Mouse (Mus musculus) gastrocnemius, postnatal 10 days (tissue): ENCODE measurements at regions not wholly inside any gene's neighbourhood (a gene's known extent, or its start where the extent isn't known, plus 50 kb on each side); places are given as distances from the start of the nearest gene placed in this dataset.

Source experiments
- DNase-seq: peaks from one replicate; pipeline ENCODE4 v3.0.0; 2021; ENCODE audit warnings: mixed read lengths

DNA sequence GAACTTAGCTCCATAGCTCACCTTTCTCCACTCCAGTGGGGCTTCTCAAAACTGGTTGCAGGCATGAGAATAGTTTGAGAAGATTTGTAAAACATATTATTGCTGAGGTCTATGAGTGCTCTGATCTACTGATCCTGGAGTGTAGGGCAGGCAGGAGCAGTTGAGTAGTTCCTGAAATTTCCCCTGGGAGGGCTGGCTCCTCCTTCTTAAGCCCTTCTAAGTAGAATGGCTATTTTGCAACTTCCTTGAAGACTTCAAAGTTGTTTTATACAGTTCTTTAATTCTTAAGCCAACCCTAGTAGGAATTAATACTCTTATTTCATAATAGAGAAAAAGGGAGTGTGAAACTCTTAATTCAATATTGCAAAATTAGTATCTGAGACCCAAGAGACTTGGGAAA is 133.3 kb downstream of the Ptger3 start:
- no peak for DNase-seq

- no peak for DNase-seq
Measured at GRCm38 (mm10) chr3:157698529-157698928, 131.8 kb downstream of the Ptger3 start.

- no peak for DNase-seq
Measured at GRCm38 (mm10) chr3:157695128-157696075, 128.7 kb downstream of the Ptger3 start.
